Mouse (Mus musculus): ENCODE results near the gene Rtf1. TPM values are rescaled to one million over a fixed set of nuclear protein-coding genes. Genes with fewer than 3 reads are reported as not detected.
A peak's percentile ranks its signal among the peaks of the same experiment; 100 is the strongest.

The Rtf1 gene
- polyA plus RNA-seq, 1 experiment from 2014 or later, result 81.4 TPM

DNA sequence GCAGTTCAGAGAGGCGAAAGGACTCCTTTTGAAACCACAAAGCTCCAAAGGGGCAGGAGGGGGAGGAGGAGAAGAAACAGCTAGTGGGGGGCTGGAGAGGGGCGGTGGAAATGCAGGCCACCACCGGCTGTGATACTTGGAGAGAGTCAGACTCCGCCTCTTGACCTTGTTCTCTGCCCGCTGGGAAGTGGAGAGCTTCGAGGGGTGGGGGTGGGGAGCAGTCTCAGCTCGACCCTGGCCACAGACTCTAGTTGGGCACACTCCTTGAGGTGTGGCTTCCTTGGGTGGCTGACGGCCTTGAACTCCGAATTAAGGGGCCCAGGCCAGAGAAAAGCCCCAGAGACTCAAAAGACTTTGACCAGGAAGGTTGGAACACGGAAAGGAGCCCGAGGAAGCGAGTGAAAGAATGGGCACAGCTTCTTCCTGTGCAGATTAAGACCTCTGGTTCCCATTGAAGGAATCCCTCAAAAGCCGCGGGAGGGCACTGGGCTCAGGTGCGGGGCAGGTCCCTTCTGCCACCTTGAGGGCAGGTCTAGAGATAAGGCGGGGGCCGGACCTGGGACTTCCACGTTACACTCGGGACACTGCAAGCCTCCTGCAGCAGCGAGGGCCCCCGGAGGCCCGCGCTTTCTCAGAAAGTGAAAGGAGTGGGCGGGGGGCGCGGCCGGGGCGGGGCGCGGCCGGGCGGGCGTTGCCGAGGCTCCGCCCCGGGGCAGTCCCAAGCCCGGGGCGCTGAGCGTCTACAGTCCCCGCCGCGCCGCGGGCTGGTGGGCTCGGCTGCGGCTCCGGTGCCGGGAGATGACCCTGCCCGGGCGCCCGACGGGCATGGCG is 66.9 kb downstream of the Rtf1 start, which contains the start of gene Itpka:
Gene Itpka (plus strand): TSS at position 757 of the 831 bp plus-strand sequence.
- peak within 1 kb of the TSS; percentile 61 for H3K4me3 ChIP-seq
- H3K4me1 ChIP-seq, result peaks cover 41% of the 10 kb centered on the region
- H3K9ac ChIP-seq, result peak within 1 kb of the TSS; percentile 66
- no peaks in the 10 kb centered on the region for H3K9me3 ChIP-seq (replicated peaks)
- H3K36me3 ChIP-seq (ENCODE audit: poor library complexity, severe bottlenecking), result no peaks in the 10 kb centered on the region
- peaks cover 46% of the 10 kb centered on the region for H3K27me3 ChIP-seq
- H3K4me2 ChIP-seq, result peak within 1 kb of the TSS; percentile 98
- WGBS, result 0% methylated on average over 36 of the region's 53 CpGs
- H3K27ac ChIP-seq, result peak within 1 kb of the TSS; percentile 40
- peak; percentile 91 for ATAC-seq

DNA sequence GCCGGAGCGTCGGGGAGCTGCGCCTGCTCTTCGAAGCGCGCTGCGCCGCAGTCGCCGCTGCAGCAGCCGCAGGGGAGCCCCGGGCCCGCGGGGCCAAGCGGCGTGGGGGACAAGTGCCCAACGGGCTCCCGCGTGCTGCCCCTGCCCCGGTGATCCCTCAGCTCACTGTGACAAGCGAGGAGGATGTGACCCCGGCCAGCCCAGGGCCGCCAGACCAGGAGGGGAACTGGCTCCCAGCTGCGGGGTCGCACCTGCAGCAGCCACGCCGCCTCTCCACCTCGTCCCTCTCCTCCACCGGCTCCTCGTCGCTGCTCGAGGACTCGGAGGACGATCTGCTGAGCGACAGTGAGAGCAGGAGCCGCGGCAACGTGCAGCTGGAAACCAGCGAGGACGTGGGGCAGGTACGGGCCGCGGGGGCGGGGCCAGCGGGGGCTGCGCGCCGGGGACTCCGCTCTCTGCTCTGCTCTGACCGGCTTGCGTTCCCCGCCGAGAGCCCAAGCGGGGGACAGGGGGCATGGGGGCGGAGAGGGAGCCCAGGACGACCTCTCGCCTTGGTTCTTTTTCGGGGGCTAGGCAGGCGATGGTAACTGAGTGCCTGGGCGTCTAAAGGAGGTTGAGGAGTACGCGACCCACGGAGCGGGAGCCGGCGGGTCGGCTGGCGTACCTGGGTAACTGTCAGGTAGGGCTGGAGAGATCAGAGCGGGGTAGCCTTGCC is 67.8 kb downstream of the Rtf1 start:
- peak; percentile 52 for ATAC-seq
- Histone ChIP-seq H3K4me3 (peak overlapping the region; percentile 61), H3K4me1 (peaks cover 41% of the 10 kb centered on the region), H3K27ac (no peak overlapping the region), H3K36me3 (ENCODE audit: poor library complexity, severe bottlenecking) (no peaks in the 10 kb centered on the region), H3K27me3 (peaks cover 39% of the 10 kb centered on the region), H3K9ac (peak overlapping the region; percentile 66), H3K4me2 (peak overlapping the region; percentile 98), H3K9me3 (replicated peaks) (no peaks in the 10 kb centered on the region)
- WGBS, result under 1% methylated on average over 54 of the region's 70 CpGs

DNA sequence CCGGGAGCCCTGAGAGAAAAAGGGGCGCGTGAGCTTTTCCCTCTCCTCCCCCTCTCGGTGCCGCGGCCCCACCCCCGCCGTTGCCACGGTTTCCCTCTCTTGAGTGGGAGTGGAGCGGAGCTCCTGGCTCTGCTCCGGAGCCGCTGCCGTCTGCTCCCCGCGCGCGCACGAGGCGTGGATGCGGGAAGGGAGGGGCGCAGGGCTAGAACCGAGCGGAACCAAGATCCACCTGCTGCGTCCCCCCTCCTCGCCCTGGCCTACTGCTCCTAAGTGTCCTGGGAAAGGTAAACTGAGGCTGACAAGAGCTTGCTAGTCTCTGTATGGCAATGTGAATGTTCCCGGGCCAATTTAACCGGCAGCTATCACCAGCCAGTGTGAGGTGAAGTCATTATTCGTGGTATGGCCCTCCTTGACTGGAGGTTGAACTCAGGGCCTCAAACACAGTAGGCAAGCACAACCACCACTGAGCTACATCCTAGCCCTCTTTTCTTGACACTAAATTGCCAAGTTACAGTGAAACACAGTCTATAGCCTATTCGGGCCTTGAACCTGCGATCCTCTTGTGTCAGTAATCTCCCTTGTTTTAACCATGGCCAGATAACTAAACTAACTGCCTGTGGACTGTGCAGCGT is 68.4 kb downstream of the Rtf1 start:
- H3K27ac ChIP-seq, result no peak overlapping the region
- ATAC-seq, result no peak
- H3K9me3 ChIP-seq (replicated peaks), result no peaks in the 10 kb centered on the region
- peaks cover 38% of the 10 kb centered on the region for H3K27me3 ChIP-seq
- H3K4me1 ChIP-seq, result peaks cover 41% of the 10 kb centered on the region
- peak overlapping the region; percentile 98 for H3K4me2 ChIP-seq
- WGBS, result 8% methylated on average over 22 of the region's 31 CpGs
- peak overlapping the region; percentile 61 for H3K4me3 ChIP-seq
- H3K9ac ChIP-seq, result peak overlapping the region; percentile 66
- H3K36me3 ChIP-seq (ENCODE audit: poor library complexity, severe bottlenecking), result no peaks in the 10 kb centered on the region

DNA sequence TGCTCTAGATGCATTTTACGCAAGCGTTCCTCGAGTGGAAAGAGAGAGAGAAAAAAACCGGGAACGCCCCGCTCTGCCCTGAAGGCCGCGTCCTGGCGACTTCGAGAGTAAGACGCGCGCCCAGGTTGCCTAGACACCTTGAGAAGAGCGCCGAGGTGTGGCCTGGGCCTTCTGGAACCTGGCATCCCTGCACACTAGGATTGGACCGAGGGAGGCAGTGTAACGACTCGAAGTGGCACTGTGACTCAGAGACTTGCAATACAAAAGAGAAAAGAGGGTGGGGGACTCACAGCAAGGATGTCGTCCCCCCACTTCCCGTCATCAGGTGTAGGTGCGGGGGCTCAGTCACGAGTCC is 68.9 kb downstream of the Rtf1 start:
- Histone ChIP-seq H3K9ac (no peak overlapping the region), H3K36me3 (ENCODE audit: poor library complexity, severe bottlenecking) (no peaks in the 10 kb centered on the region), H3K9me3 (replicated peaks) (no peaks in the 10 kb centered on the region), H3K27ac (no peak overlapping the region), H3K4me3 (peak overlapping the region; percentile 13), H3K27me3 (peaks cover 38% of the 10 kb centered on the region), H3K4me2 (peak overlapping the region; percentile 98; the same call in 1 of the 2 replicates), H3K4me1 (peaks cover 41% of the 10 kb centered on the region)
- ATAC-seq, result no peak
- WGBS, result 7% methylated on average over 22 of the region's 22 CpGs

DNA sequence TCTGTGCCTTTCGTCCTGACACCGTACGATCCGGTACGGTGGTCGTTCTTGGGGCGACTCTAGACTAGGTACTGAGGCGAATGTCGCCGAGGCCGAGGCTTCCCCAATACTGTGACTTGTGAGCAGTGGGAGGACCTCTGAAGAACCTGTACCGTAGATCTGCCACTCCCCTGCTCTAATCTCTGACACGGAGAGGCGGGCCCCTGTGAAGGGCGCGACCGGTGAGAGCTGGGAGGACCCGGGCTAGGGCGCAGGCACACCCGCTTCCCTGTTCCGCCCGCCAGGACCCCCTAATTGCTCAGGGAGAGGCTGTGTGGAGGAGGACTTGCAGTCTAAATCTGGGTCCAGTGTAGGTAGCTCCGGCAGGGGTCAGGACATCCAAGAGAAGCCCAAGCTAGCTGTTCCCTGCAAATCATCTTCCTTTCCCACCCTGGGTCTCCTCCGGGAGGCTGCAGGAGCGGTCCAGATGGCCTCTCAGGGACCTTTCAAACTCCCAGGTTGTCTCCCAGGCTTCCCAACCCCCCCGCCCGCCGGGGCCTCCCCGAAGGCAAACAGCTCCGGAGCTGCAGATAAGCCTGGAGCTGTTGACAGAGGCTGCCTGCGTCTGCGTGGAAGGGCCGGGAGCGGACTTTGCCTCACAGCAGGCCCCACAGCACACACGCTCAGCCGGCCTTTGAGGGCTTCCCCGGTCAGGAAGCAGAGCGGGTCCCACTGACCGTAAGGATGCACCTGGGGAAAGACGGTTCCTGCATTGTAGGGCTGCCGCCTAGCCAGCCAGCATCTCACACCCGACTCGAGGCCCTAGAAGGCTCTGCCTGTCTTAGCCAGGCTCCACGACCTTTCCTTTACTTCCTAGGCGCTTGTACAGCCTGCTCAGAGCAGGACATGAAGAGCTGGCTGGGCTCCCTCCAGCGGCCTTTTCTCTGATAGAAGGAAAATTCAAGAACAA is 69.6 kb downstream of the Rtf1 start:
- no peak for ATAC-seq
- H3K9me3 ChIP-seq (replicated peaks), result no peaks in the 10 kb centered on the region

DNA sequence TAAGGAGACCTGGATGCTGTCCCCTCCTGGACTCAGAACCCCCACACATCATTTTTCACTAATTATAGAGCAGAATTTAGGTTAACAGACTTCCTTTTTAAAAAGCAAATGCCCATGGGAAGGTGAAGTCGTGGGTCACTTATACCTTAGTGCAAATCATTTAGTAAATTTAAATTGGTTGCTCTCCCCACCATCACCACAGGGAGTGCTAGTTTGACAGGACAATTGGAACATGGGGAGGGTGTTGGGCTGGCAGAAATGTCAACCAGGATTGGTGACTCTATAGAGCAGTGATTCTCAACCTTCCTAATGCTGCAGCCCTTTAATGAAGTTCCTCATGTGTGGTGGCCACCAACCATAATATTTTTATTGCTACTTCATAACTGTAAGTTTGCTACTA is 70.4 kb downstream of the Rtf1 start:
- Histone ChIP-seq H3K36me3 (ENCODE audit: poor library complexity, severe bottlenecking) (no peaks in the 10 kb centered on the region), H3K4me3 (no peak overlapping the region), H3K4me2 (no peak overlapping the region), H3K27me3 (peaks cover 52% of the 10 kb centered on the region), H3K4me1 (peaks cover 41% of the 10 kb centered on the region), H3K9ac (no peak overlapping the region), H3K9me3 (replicated peaks) (no peaks in the 10 kb centered on the region), H3K27ac (no peak overlapping the region)
- 3% methylated on average over 1 of the region's 1 CpGs for WGBS
- ATAC-seq, result no peak

More for the DNA sequence above, 69.6 kb downstream of the Rtf1 start:
- no peak overlapping the region for H3K27ac ChIP-seq
- H3K4me2 ChIP-seq, result peak overlapping the region; percentile 98
- no peaks in the 10 kb centered on the region for H3K36me3 ChIP-seq (ENCODE audit: poor library complexity, severe bottlenecking)
- peaks cover 41% of the 10 kb centered on the region for H3K4me1 ChIP-seq
- peak overlapping the region; percentile 4; the same call in 1 of the 2 replicates for H3K9ac ChIP-seq
- 6% methylated on average over 46 of the region's 46 CpGs for WGBS
- H3K4me3 ChIP-seq, result peak overlapping the region; percentile 13; the same call in 1 of the 2 replicates
- H3K27me3 ChIP-seq, result peaks cover 44% of the 10 kb centered on the region

DNA sequence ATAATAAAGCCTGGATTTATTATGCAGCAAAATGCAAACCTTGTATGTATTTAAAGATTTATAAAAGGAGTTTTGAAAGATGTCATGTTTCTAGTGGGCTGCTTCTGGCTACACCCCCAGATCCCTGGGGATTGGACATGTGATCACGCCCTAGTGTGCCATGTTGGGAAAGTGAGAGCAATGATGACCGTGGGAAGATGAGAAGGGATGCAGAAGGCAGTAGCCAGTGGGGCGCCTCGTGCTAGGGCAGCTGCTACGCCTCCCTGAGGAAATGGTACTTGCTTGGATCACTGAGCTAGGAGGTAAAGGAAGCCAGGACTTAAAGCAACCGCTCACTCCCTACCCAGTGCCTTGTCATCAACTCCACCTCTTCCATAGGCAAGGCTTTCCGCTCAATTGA is 72.7 kb downstream of the Rtf1 start:
- no peak for ATAC-seq
- no peak overlapping the region for H3K4me3 ChIP-seq
- peaks cover 46% of the 10 kb centered on the region for H3K27me3 ChIP-seq
- H3K9me3 ChIP-seq (replicated peaks), result no peaks in the 10 kb centered on the region
- no peak overlapping the region for H3K4me2 ChIP-seq
- 81% methylated on average over 7 of the region's 7 CpGs for WGBS
- H3K27ac ChIP-seq, result no peak overlapping the region
- peaks cover 23% of the 10 kb centered on the region for H3K4me1 ChIP-seq
- no peaks in the 10 kb centered on the region for H3K36me3 ChIP-seq (ENCODE audit: poor library complexity, severe bottlenecking)
- no peak overlapping the region for H3K9ac ChIP-seq

DNA sequence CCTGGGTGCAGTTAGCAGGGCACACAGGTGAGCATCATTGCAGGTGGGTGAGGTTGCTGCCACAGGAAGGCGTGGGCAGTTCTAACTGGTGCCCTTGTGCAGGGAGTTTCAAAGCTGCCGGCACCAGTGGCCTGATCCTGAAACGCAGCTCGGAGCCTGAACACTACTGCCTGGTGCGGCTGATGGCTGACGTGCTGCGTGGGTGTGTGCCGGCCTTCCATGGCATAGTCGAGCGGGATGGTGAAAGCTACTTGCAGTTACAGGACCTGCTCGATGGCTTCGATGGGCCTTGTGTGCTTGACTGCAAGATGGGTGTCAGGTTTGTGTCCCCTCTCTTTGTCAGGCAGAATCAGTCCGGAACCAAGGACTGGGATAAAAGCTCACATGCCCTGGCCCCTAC is 74.4 kb downstream of the Rtf1 start:
- Histone ChIP-seq H3K4me3 (no peak overlapping the region), H3K4me2 (no peak overlapping the region), H3K4me1 (peaks cover 6% of the 10 kb centered on the region), H3K9me3 (replicated peaks) (no peaks in the 10 kb centered on the region), H3K27me3 (peaks cover 35% of the 10 kb centered on the region), H3K9ac (no peak overlapping the region), H3K27ac (no peak overlapping the region), H3K36me3 (ENCODE audit: poor library complexity, severe bottlenecking) (no peaks in the 10 kb centered on the region)
- WGBS, result 81% methylated on average over 13 of the region's 13 CpGs
- no peak for ATAC-seq

DNA sequence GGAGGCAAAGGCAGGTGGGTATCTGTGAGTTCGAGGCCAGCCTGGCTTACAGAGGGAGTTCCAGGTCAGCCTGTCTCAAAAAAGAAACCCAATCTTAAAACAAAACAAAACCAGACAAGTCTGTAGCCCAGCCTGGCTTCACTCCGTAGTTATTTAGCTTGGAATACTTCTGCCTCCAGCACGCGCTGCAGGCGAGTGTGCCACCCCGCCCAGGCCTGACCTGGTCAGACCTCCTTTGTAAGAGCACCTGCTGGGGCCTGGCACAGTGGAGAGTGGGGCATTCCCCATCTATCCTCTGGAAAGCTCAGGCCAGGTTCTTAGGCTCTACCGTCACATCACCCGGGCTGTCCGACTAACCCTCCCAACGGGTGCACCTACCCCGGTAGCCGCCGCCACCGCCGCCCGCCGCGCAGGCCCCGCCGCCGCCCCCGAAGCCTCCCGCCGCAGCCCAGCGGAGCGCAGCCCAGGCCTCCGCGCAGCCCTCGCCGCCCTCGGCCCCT is 82.8 kb downstream of the Rtf1 start:
- Histone ChIP-seq H3K4me3 (peak overlapping the region; percentile 62), H3K27ac (no peak overlapping the region), H3K9me3 (replicated peaks) (no peaks in the 10 kb centered on the region), H3K9ac (peak overlapping the region; percentile 70), H3K36me3 (ENCODE audit: poor library complexity, severe bottlenecking) (no peaks in the 10 kb centered on the region), H3K4me1 (peaks cover 14% of the 10 kb centered on the region), H3K27me3 (peaks cover 59% of the 10 kb centered on the region), H3K4me2 (peak overlapping the region; percentile 98)
- ATAC-seq, result peak; percentile 48; the same call in 1 of the 2 replicates
- WGBS, result 3% methylated on average over 26 of the region's 31 CpGs

DNA sequence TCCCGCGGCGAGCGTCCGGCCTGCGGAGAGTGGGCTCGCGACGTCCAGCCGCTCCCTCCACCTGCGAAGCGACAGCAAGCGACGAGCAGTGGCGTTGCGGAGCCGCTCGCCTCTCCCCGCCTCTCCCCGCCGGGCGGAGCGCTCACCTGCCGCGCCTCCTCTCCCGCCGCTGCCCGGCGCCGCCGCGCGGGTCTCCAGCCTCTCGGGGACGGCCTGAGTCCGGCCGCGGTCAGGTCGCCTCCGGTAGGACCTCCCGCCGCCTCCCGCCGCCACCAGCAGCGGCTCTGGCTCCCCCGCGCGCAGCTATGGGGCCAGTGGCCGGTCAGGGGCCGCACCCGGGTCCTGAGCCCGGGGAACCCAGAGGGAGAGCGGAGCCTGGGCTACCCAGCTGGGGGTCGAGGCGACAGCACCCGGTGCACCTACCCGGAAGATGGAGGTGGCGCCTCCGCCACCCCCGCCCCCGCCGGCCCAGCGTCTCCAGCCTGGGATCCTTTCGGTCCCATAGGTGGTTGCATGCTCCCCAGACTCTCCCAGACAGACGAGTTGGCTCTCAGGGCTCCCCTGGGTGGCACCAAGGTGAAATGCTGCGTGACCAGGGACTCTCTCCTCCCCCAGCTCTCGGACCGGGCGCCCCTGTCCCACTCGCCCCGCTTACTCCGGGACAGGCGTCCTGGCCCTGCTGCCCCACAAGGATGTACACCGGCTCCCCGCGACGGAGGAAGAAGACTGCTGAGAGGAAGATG is 83.4 kb downstream of the Rtf1 start:
- WGBS, result under 1% methylated on average over 51 of the region's 77 CpGs
- no peak overlapping the region for H3K27ac ChIP-seq
- peaks cover 52% of the 10 kb centered on the region for H3K27me3 ChIP-seq

More for the DNA sequence above, 83.4 kb downstream of the Rtf1 start:
- peaks cover 14% of the 10 kb centered on the region for H3K4me1 ChIP-seq
- H3K36me3 ChIP-seq (ENCODE audit: poor library complexity, severe bottlenecking), result peaks cover 1% of the 10 kb centered on the region; the same call in 1 of the 2 replicates
- ATAC-seq, result peak; percentile 41; the same call in 1 of the 2 replicates
- peak overlapping the region; percentile 98 for H3K4me2 ChIP-seq
- peak overlapping the region; percentile 62 for H3K4me3 ChIP-seq
- no peaks in the 10 kb centered on the region for H3K9me3 ChIP-seq (replicated peaks)
- peak overlapping the region; percentile 70 for H3K9ac ChIP-seq

Measured in forebrain, embryonic 13.5 days (tissue).